Mouse (Mus musculus) midbrain, postnatal 0 days (tissue): ENCODE data around the gene Mlst8. TPM values are rescaled to one million over a fixed set of nuclear protein-coding genes. Genes with fewer than 3 reads are reported as not detected.

Experiments used
- ATAC-seq: fragments of 200-750 bp; cut with Nextera tagmentation; 2 replicates; pipeline ENCODE4 v1.8.0; 2017; ENCODE audit warnings: moderate number of reproducible peaks, mild to moderate bottlenecking, moderate TSS enrichment, moderate library complexity; ENCODE audit not compliant: low FRiP score
- DNase-seq: peaks from one replicate; pipeline ENCODE4 v3.0.0-alpha.2; 2015; ENCODE audit warnings: low spot score
- H3K27ac ChIP-seq: fragments of 300-500 bp; sonication (generic); 2 replicates; pipeline ENCODE4 v1.5.1; 2014; ENCODE audit warnings: low read depth, mild to moderate bottlenecking, low read length, mixed read lengths
- H3K27me3 ChIP-seq: fragments of 300-500 bp; sonication (generic); 2 replicates; pipeline ENCODE4 v1.6.1; 2014; ENCODE audit warnings: low read length, control low read depth, mixed read lengths; ENCODE audit not compliant: insufficient read depth
- H3K36me3 ChIP-seq: fragments of 300-500 bp; sonication (generic); 2 replicates; pipeline ENCODE4 v1.6.1; 2014; ENCODE audit warnings: low read length, control low read depth, mixed read lengths; ENCODE audit not compliant: insufficient read depth
- H3K4me1 ChIP-seq: fragments of 300-500 bp; sonication (generic); 2 replicates; pipeline ENCODE4 v1.6.1; 2014; ENCODE audit warnings: mild to moderate bottlenecking, control low read depth, antibody characterized with exemption, low read length, mixed read lengths; ENCODE audit not compliant: insufficient read depth
- H3K4me2 ChIP-seq: fragments of 300-500 bp; sonication (generic); 2 replicates; pipeline ENCODE4 v1.6.1; 2014; ENCODE audit warnings: low read depth, mild to moderate bottlenecking, low read length, mixed read lengths; ENCODE audit not compliant: poor library complexity, severe bottlenecking
- H3K4me3 ChIP-seq: fragments of 300-500 bp; sonication (generic); 2 replicates; pipeline ENCODE4 v1.5.1; 2014; ENCODE audit warnings: low read depth, mild to moderate bottlenecking, low read length, moderate library complexity
- H3K9ac ChIP-seq: fragments of 300-500 bp; sonication (generic); replicated peaks from 2 replicates; pipeline ENCODE4 v1.6.1; 2014; ENCODE audit warnings: mild to moderate bottlenecking, low read length, moderate library complexity, mixed read lengths; ENCODE audit not compliant: poor library complexity, severe bottlenecking
- H3K9me3 ChIP-seq: fragments of 300-500 bp; sonication (generic); 2 replicates; pipeline ENCODE4 v1.6.1; 2016; ENCODE audit warnings: low read length, control low read depth
- CTCF ChIP-seq: IDR thresholded peaks from 2 replicates; pipeline ENCODE4 v1.5.1; 2016; ENCODE audit warnings: antibody characterized with exemption, mild to moderate bottlenecking
- WGBS: fragments of 180-500 bp; shearing (Covaris S2); extraction: QIAGEN DNeasy Blood & Tissue Kit; methylation state at CpG from one replicate; pipeline ENCODE4 v1.1.7; 2014; 5-methylcytosine and 5-hydroxymethylcytosine counted together
- polyA plus RNA-seq: library from polyadenylated mRNA; unstranded; fragments of >200 nt; fragmentation: Nextera tagmentation; extraction: Ambion mirVana; gene quantifications from 2 replicates; pipeline ENCODE4 v1.2.1, GENCODE M21; 2015
- total RNA-seq: library from RNA; depleted of rRNA; stranded (reverse); fragments of >200 nt; gene quantifications from 2 replicates; pipeline ENCODE4 v1.2.3, GENCODE M21; 2014

Mlst8 gene
- total and polyA plus RNA-seq, 2 experiments from 2014 or later = 28.4 to 51.8 TPM

DNA sequence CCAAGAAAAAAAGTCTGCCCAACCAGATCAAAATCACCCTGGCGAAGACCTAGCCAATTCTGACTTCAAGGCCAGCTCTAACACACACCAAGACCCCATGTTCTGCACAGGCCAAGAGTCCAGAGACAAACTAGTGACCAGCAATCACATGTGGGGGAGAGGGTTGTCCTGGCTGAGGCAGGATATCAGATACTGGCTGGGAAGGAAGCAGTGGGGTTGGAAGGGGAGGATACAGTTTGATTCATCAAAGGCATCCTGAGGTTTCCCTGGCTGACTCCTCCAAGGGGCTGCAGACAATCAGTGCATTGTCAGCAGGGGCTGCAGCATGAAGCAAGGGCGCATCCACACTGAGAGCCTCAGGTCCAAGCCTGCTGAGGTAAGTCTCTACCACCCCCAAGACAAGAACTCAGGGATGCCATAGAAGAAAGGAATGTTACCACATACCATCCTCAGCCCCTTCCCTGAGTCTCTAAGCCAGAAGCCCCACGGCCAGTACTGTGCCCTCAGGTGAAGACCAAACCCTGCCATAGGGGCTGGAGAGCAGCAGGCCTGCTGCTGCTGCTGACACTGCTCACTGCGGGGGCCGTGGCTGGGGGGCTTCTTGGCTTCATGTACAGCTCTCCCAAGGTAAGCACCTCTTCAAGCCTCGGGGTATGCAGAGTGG is 5.1 kb downstream of the Mlst8 start, which contains the start of gene Bricd5:
Gene Bricd5, plus strand, starts transcription at position 273 of the 664 bp plus-strand sequence.
- Histone ChIP-seq H3K9ac (no peak within 1 kb of the TSS), H3K36me3 (peaks cover 35% of the 10 kb centered on the region), H3K4me1 (peaks cover 20% of the 10 kb centered on the region), H3K27me3 (no peaks in the 10 kb centered on the region), H3K4me3 (no peak within 1 kb of the TSS), H3K27ac (no peak within 1 kb of the TSS), H3K4me2 (no peak within 1 kb of the TSS), H3K9me3 (no peaks in the 10 kb centered on the region)
- no peak for DNase-seq
- ATAC-seq = no peak
- WGBS = 86% methylated on average over 6 of the region's 6 CpGs
- no peak for TF ChIP-seq CTCF

- no peak for ATAC-seq
- H3K4me2 ChIP-seq = peak overlapping the region; percentile 99
- TF ChIP-seq CTCF = no peak
- H3K27ac ChIP-seq = no peak overlapping the region
- no peaks in the 10 kb centered on the region for H3K9me3 ChIP-seq
- H3K36me3 ChIP-seq = peaks cover 35% of the 10 kb centered on the region
- peak; percentile 49 for DNase-seq
- H3K4me3 ChIP-seq = no peak overlapping the region
- H3K27me3 ChIP-seq = no peaks in the 10 kb centered on the region
- WGBS = 92% methylated on average over 4 of the region's 4 CpGs
- peaks cover 17% of the 10 kb centered on the region for H3K4me1 ChIP-seq
- no peak overlapping the region for H3K9ac ChIP-seq
Measured at GRCm38 (mm10) chr17:24472512-24472911, 6.4 kb downstream of the Mlst8 start.

DNA sequence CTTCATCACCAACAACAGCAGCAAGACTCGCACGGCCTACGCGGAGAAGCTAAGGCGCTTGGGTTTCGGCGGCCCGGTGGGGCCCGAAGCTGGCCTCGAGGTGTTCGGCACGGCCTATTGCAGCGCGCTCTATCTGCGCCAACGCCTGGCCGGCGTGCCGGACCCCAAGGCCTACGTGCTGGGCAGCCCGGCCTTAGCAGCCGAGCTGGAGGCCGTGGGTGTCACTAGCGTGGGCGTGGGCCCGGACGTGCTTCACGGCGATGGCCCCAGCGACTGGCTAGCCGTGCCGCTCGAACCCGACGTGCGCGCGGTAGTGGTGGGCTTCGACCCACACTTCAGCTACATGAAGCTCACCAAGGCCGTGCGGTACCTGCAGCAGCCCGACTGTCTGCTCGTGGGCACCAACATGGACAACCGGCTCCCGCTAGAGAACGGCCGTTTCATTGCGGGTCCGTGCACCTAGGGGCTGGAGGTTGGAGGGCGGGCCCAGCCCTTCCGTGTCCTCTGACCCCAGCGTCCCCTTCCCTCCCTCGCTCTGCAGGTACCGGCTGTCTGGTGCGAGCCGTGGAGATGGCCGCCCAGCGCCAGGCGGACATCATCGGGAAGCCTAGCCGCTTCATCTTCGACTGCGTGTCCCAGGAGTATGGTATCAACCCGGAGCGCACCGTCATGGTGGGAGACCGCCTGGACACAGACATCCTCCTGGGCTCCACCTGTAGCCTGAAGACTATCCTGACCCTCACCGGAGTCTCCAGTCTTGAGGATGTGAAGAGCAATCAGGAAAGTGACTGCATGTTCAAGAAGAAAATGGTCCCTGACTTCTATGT is 8.0 kb downstream of the Mlst8 start:
- DNase-seq (peak; percentile 28), ATAC-seq (peak; percentile 17; the same call in 1 of the 2 replicates)
- Histone ChIP-seq H3K4me2 (peak overlapping the region; percentile 99), H3K4me3 (peak overlapping the region; percentile 81), H3K4me1 (peaks cover 17% of the 10 kb centered on the region), H3K9ac (peak overlapping the region; percentile 86), H3K27me3 (no peaks in the 10 kb centered on the region), H3K27ac (peak overlapping the region; percentile 85), H3K9me3 (no peaks in the 10 kb centered on the region), H3K36me3 (peaks cover 21% of the 10 kb centered on the region)
- under 1% methylated on average over 68 of the region's 68 CpGs for WGBS
- TF ChIP-seq CTCF = no peak

DNA sequence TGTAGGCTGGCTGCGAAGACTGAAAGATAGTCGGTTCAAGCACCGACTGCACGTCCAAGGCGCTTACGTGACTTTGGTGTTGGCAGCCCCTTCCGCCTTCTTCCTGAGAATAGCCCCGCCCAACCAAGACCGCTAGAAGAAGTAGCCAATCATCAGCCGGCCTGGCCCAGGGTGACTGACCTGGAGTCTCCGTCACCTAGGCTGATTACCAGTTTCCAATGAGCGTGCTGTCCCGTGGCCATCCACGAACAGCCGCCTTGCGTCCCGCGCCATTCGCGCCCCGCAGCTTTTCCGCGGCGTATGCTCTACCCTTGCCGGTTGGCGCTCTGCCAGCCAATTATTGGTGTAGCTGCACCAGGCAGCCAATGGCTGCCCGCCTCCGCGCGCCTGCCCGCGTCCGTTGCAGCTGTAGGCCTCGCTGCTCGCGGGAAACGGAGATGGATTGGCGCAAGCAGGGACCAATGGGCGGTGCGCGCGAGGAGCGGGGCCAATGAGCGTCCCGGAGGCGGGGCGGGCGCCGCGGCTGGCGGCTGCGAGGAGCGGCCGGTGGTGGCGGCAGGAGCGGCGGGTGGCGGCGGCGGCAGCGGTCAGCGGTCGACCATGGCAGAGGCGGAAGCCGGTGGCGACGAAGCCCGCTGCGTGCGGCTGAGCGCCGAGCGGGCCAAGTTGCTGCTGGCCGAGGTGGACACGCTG is 8.8 kb downstream of the Mlst8 start, which contains the start of the genes E4f1 and Pgp:
Gene E4f1, minus strand, starts transcription at position 404 of the 693 bp plus-strand sequence.
Gene Pgp, plus strand, starts transcription at position 483 of the 693 bp plus-strand sequence.
- Histone ChIP-seq H3K4me2 (peak within 1 kb of the TSS; percentile 99), H3K9ac (peak within 1 kb of the TSS; percentile 86), H3K4me1 (peaks cover 17% of the 10 kb centered on the region), H3K4me3 (peak within 1 kb of the TSS; percentile 81), H3K27ac (peak within 1 kb of the TSS; percentile 85), H3K9me3 (no peaks in the 10 kb centered on the region), H3K27me3 (no peaks in the 10 kb centered on the region), H3K36me3 (peaks cover 13% of the 10 kb centered on the region)
- under 1% methylated on average over 67 of the region's 75 CpGs for WGBS
- ATAC-seq = peak; percentile 95
- DNase-seq = peak; percentile 99
- TF ChIP-seq CTCF = no peak

DNA sequence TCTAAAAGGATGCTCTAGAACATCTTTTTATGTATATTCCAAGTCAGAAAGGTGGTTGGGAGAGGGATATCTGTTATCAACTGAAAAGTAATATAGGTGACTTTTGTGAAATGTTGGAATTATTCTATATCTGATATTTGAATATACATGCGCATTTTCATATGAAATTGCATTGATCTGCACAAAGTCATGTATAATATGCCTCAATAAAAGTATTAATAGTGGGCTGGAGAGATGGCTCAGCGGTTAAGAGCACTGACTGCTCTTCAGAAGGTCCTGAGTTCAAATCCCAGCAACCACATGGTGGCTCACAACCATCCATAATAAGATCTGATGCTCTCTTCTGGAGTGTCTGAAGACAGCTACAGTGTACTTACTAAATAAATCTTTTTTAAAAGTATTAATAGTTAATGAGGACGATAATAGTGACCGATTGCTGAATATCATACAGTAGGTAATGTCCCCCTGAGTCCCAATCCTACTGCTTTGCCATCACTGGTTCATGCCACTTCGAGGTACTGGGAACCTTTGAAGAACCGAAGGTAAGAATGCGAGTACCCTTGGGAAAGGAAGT is 9.5 kb downstream of the Mlst8 start:
- TF ChIP-seq CTCF = no peak
- WGBS = 21% methylated on average over 7 of the region's 7 CpGs

More for the DNA sequence above, 9.5 kb downstream of the Mlst8 start:
- Histone ChIP-seq H3K36me3 (peaks cover 7% of the 10 kb centered on the region), H3K9me3 (no peaks in the 10 kb centered on the region), H3K27ac (peak overlapping the region; percentile 85; the same call in 1 of the 2 replicates), H3K27me3 (no peaks in the 10 kb centered on the region), H3K4me2 (peak overlapping the region; percentile 99), H3K4me1 (peaks cover 17% of the 10 kb centered on the region), H3K9ac (no peak overlapping the region), H3K4me3 (peak overlapping the region; percentile 81)
- no peak for ATAC-seq
- no peak for DNase-seq
